Mouse (Mus musculus) hindbrain, embryonic 13.5 days (tissue): ENCODE measurements around the gene Mcm3ap. TPM values are rescaled to one million over a fixed set of nuclear protein-coding genes. Genes with fewer than 3 reads are reported as not detected.

Experiments used
- ATAC-seq: fragments of 200-750 bp; cut with Nextera tagmentation; 2 replicates; pipeline ENCODE4 v1.8.0; 2017; ENCODE audit warnings: moderate TSS enrichment; ENCODE audit not compliant: low FRiP score
- H3K27ac ChIP-seq: fragments of 300-500 bp; sonication (generic); 2 replicates; pipeline ENCODE4 v1.5.1; 2015; ENCODE audit warnings: inconsistent platforms, mild to moderate bottlenecking, moderate library complexity
- H3K27me3 ChIP-seq: fragments of 300-500 bp; sonication (generic); 2 replicates; pipeline ENCODE4 v1.6.1; 2015; ENCODE audit warnings: mild to moderate bottlenecking, inconsistent platforms
- H3K36me3 ChIP-seq: fragments of 300-500 bp; sonication (generic); 2 replicates; pipeline ENCODE4 v1.6.1; 2015; ENCODE audit warnings: mild to moderate bottlenecking, inconsistent platforms
- H3K4me1 ChIP-seq: fragments of 300-500 bp; sonication (generic); replicated peaks from 2 replicates; pipeline ENCODE4 v1.6.1; 2015; ENCODE audit warnings: inconsistent platforms
- H3K4me2 ChIP-seq: fragments of 300-500 bp; sonication (generic); 2 replicates; pipeline ENCODE4 v1.6.1; 2015; ENCODE audit warnings: inconsistent platforms, mild to moderate bottlenecking, moderate library complexity
- H3K4me3 ChIP-seq: fragments of 300-500 bp; sonication (generic); 2 replicates; pipeline ENCODE4 v1.5.1; 2015; ENCODE audit warnings: mild to moderate bottlenecking, inconsistent platforms
- H3K9ac ChIP-seq: fragments of 300-500 bp; sonication (generic); 2 replicates; pipeline ENCODE4 v1.6.1; 2015; ENCODE audit warnings: mild to moderate bottlenecking, inconsistent platforms
- H3K9me3 ChIP-seq: fragments of 300-500 bp; sonication (generic); 2 replicates; pipeline ENCODE4 v1.6.1; 2016; ENCODE audit warnings: inconsistent platforms
- WGBS: fragments of 180-500 bp; shearing (Covaris S2); methylation state at CpG from one replicate; pipeline ENCODE4 v1.1.7; 2015; 5-methylcytosine and 5-hydroxymethylcytosine counted together
- polyA plus RNA-seq: library from polyadenylated mRNA; unstranded; fragments of >200 nt; fragmentation: Nextera tagmentation; extraction: Ambion mirVana; gene quantifications from 2 replicates; pipeline ENCODE4 v1.2.1, GENCODE M21; 2015

The Mcm3ap gene
- polyA plus RNA-seq, 1 experiment from 2014 or later = 70.5 TPM

DNA sequence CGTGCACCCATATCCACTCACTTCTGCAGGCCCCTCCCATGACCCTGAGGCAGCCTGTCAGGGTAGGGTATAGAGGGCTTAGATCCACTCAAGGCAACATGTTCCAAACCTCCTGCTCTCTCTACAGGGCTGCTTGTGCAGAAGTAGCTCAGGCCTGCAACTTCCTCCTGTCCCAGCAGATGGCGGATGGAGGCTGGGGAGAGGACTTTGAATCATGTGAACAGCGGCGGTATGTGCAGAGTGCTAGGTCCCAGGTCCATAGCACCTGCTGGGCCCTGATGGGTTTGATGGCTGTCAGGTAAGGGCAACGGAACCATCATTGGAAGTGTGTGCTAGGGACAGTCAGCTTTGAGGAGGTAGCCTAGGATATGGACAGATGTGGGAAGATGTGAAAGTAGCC, 81.7 kb downstream of the Mcm3ap start:
- H3K36me3 ChIP-seq = peaks cover 97% of the 10 kb centered on the region
- no peaks in the 10 kb centered on the region for H3K27me3 ChIP-seq
- H3K9me3 ChIP-seq = no peaks in the 10 kb centered on the region
- no peak overlapping the region for H3K4me2 ChIP-seq
- H3K27ac ChIP-seq = no peak overlapping the region
- no peak overlapping the region for H3K9ac ChIP-seq
- WGBS = 88% methylated on average over 5 of the region's 5 CpGs
- no peaks in the 10 kb centered on the region for H3K4me1 ChIP-seq
- no peak overlapping the region for H3K4me3 ChIP-seq
- no peak for ATAC-seq

- H3K36me3 ChIP-seq = peaks cover 92% of the 10 kb centered on the region
- no peak overlapping the region for H3K27ac ChIP-seq
- no peaks in the 10 kb centered on the region for H3K4me1 ChIP-seq
- 73% methylated on average over 3 of the region's 3 CpGs for WGBS
- H3K27me3 ChIP-seq = no peaks in the 10 kb centered on the region
- no peak for ATAC-seq
- no peak overlapping the region for H3K9ac ChIP-seq
- no peak overlapping the region for H3K4me2 ChIP-seq
- no peak overlapping the region for H3K4me3 ChIP-seq
- no peaks in the 10 kb centered on the region for H3K9me3 ChIP-seq
These were observed 82.8 kb downstream of the Mcm3ap start for GRCm38 (mm10) chr10:76551556-76551955.

- Histone ChIP-seq H3K27ac (no peak overlapping the region), H3K4me3 (no peak overlapping the region), H3K27me3 (no peaks in the 10 kb centered on the region), H3K36me3 (peaks cover 76% of the 10 kb centered on the region), H3K9me3 (no peaks in the 10 kb centered on the region), H3K4me2 (no peak overlapping the region), H3K9ac (no peak overlapping the region), H3K4me1 (no peaks in the 10 kb centered on the region)
- no peak for ATAC-seq
- 92% methylated on average over 5 of the region's 5 CpGs for WGBS
These were observed 85.3 kb downstream of the Mcm3ap start for GRCm38 (mm10) chr10:76554061-76554460.

DNA sequence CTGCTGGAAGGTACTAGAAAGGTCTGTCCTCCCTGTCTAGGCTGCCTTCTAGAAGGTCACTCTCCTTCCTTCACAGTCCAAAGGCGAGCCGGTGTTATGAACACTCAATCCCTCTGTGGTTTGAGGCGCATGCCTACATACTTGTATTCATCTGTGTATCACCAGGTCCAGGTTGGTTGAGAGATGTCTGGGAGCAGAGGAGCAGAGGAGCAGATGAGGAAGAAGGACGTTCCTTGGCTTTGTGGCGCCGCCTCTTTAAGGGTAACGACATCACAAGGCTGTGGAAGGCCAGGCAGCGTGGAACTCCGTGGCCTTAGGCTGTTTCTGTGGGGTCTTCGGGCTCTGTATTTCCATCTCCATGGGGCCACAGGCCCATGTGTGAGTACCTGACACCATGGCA, 93.2 kb downstream of the Mcm3ap start, which contains the start of gene Spatc1l:
Spatc1l (plus strand) TSS at position 301 of the 400 bp plus-strand sequence.
- no peak within 1 kb of the TSS for H3K27ac ChIP-seq
- H3K9me3 ChIP-seq = no peaks in the 10 kb centered on the region
- H3K4me2 ChIP-seq = no peak within 1 kb of the TSS
- no peak for ATAC-seq
- no peaks in the 10 kb centered on the region for H3K4me1 ChIP-seq
- H3K9ac ChIP-seq = no peak within 1 kb of the TSS
- H3K4me3 ChIP-seq = no peak within 1 kb of the TSS
- peaks cover 7% of the 10 kb centered on the region; the same call in 1 of the 2 replicates for H3K36me3 ChIP-seq
- WGBS = 93% methylated on average over 10 of the region's 10 CpGs
- no peaks in the 10 kb centered on the region for H3K27me3 ChIP-seq

Other genes starting within 250 kb of the Mcm3ap start
- gene Prmt2, start 231.1 kb upstream of the Mcm3ap start, polyA plus RNA-seq = 246 and 258 TPM in 2 replicates
- 1.6 and 2.0 TPM in 2 replicates for gene S100b, start 215.1 kb upstream of the Mcm3ap start, polyA plus RNA-seq
- gene Dip2a, start 123.6 kb upstream of the Mcm3ap start, polyA plus RNA-seq = 14.9 and 16.5 TPM in 2 replicates
- gene AC141477.1, start 28.5 kb upstream of the Mcm3ap start, polyA plus RNA-seq = not detected in 2 replicates
- gene Pcnt, start 26.1 kb upstream of the Mcm3ap start, polyA plus RNA-seq = 8.1 and 8.8 TPM in 2 replicates
- gene 2610028H24Rik, start 19.8 kb upstream of the Mcm3ap start, polyA plus RNA-seq = not detected in 2 replicates
- 6.9 and 7.6 TPM in 2 replicates for gene Ybey, start 187 bp downstream of the Mcm3ap start, polyA plus RNA-seq
- 37.9 and 45.6 TPM in 2 replicates for gene Lss, start 62.7 kb downstream of the Mcm3ap start, polyA plus RNA-seq
- not detected in 2 replicates for gene Spatc1l, start 93.3 kb downstream of the Mcm3ap start, polyA plus RNA-seq
- 0.16 TPM in 1 of 2 replicates, not detected in the other for gene Ftcd, start 106.7 kb downstream of the Mcm3ap start, polyA plus RNA-seq
- gene Col6a2, start 154.7 kb downstream of the Mcm3ap start, polyA plus RNA-seq = 23.5 and 27.6 TPM in 2 replicates